ENCODE assay signal across 20 mouse cellular contexts in genomic region chr5:133731871-133732270, GRCm38 (mm10).
DNase-seq lines count a peak whose midpoint lies in the region; ATAC-seq and TF ChIP-seq lines count a peak whose summit lies in the region.
"Had no signal": no experiment of that assay in that cellular context is flagged by ENCODE, and none has a peak within 500 bp of the region (broad histone marks: within the 10 kb centered on the region; RNA-seq: fewer than 3 reads in every experiment).

No protein-coding gene starts in this region.

- no peak for TF ChIP-seq CTCF in gastrocnemius, adult 2 months (IDR thresholded peaks at IDR 0.05)
- no peak for TF ChIP-seq CTCF in lung, embryonic 14.5 days (IDR thresholded peaks at IDR 0.05; ENCODE audit: low read depth)
- TF ChIP-seq CTCF in lung, adult 2 months (IDR thresholded peaks at IDR 0.05; ENCODE audit: insufficient read depth, low read length) = no peak

- no peak overlapping the region for H3K4me3 ChIP-seq in gastrocnemius, adult 2 months
- no peak overlapping the region for H3K4me3 ChIP-seq in lung, embryonic 14.5 days (ENCODE audit: low read depth, low read length)
- H3K4me3 ChIP-seq in lung, adult 2 months (replicated peaks; ENCODE audit: extremely low read depth, low read depth, low read length) = no peak overlapping the region
- H3K4me3 ChIP-seq: embryonic facial prominence, embryonic 15.5 days; erythroblast, embryonic 14.5 days; forebrain, embryonic 15.5 days; heart, adult 2 months; heart, embryonic 12.5 days; hindbrain, embryonic 13.5 days had no signal

- 46% methylated on average over 4 of the region's 4 CpGs for whole genome bisulfite sequencing in lung, embryonic 14.5 days
- 61% methylated on average over 4 of the region's 4 CpGs for WGBS in lung, adult 2 months

- intact Hi-C loops in gastrocnemius, adult 2 months (cut with DNase I) = no loop called here

- no peaks in the 10 kb centered on the region for H3K36me3 ChIP-seq in lung, embryonic 14.5 days (ENCODE audit: insufficient read depth)
- H3K36me3 ChIP-seq: embryonic facial prominence, embryonic 15.5 days; forebrain, embryonic 15.5 days; heart, embryonic 12.5 days; hindbrain, embryonic 13.5 days had no signal

- no peaks in the 10 kb centered on the region for H3K9me3 ChIP-seq in lung, embryonic 14.5 days (ENCODE audit: low read depth, low read length)
- H3K9me3 ChIP-seq: embryonic facial prominence, embryonic 15.5 days; forebrain, embryonic 15.5 days; heart, embryonic 12.5 days; hindbrain, embryonic 13.5 days had no signal

- H3K4me2 ChIP-seq in lung, embryonic 14.5 days = no peak overlapping the region
- H3K4me2 ChIP-seq: embryonic facial prominence, embryonic 15.5 days; forebrain, embryonic 15.5 days; heart, embryonic 12.5 days; hindbrain, embryonic 13.5 days had no signal

- DNase-seq in gastrocnemius, adult 2 months = peak; percentile 42
- DNase-seq in gastrocnemius, postnatal 4 days (ENCODE audit: low spot score in 2 of 2) = no peak
- peak; percentile 64 for DNase-seq in lung, embryonic 14.5 days
- no peak for DNase-seq in lung, adult 2 months
- peak; percentile 14 for DNase-seq in lung, postnatal 10 days
- no peak for DNase-seq in ovary, postnatal 14 days (ENCODE audit: low spot score)
- DNase-seq in kidney, adult 18-20 months = no peak
- DNase-seq: adrenal gland, adult 8-10 months; cerebellum, adult 11 months; cerebellum, adult 8-10 months; cerebellum, postnatal 14 days; embryo, embryonic 11 days; gastrocnemius, postnatal 25 days had no signal

- H3K9ac ChIP-seq in lung, embryonic 14.5 days = no peak overlapping the region
- H3K9ac ChIP-seq: embryonic facial prominence, embryonic 15.5 days; forebrain, embryonic 15.5 days; heart, embryonic 12.5 days; hindbrain, embryonic 13.5 days had no signal

- H3K27me3 ChIP-seq in lung, embryonic 14.5 days (ENCODE audit: insufficient read depth, low read length) = no peaks in the 10 kb centered on the region
- H3K27me3 ChIP-seq: embryonic facial prominence, embryonic 15.5 days; forebrain, embryonic 15.5 days; heart, embryonic 12.5 days; hindbrain, embryonic 13.5 days had no signal

- H3K4me1 ChIP-seq in lung, embryonic 14.5 days (ENCODE audit: insufficient read depth) = no peaks in the 10 kb centered on the region
- no peaks in the 10 kb centered on the region for H3K4me1 ChIP-seq in lung, adult 2 months (ENCODE audit: control insufficient read depth, insufficient read depth, low read length)
- H3K4me1 ChIP-seq: embryonic facial prominence, embryonic 15.5 days; forebrain, embryonic 15.5 days; heart, embryonic 12.5 days; hindbrain, embryonic 13.5 days had no signal

- no peak overlapping the region for H3K27ac ChIP-seq in gastrocnemius, adult 2 months
- H3K27ac ChIP-seq in lung, embryonic 14.5 days (ENCODE audit: low read depth) = no peak overlapping the region
- H3K27ac ChIP-seq: embryonic facial prominence, embryonic 15.5 days; forebrain, embryonic 15.5 days; heart, adult 2 months; hindbrain, embryonic 13.5 days; hindbrain, postnatal 0 days had no signal

- TF ChIP-seq POLR2A in lung, adult 2 months (IDR thresholded peaks at IDR 0.05; ENCODE audit: borderline replicate concordance, extremely low read depth, low read depth, low read length) = no peak

- ATAC-seq in lung, embryonic 14.5 days (ENCODE audit: insufficient read depth) = no peak
- ATAC-seq: forebrain, embryonic 15.5 days; hindbrain, postnatal 0 days had no signal

Comparison
In these comparisons a context has a peak if more than half of its experiments do, and no peak if none do; other contexts are left out.
1. DNase-seq: peak in gastrocnemius, adult 2 months (single experiment), lung, embryonic 14.5 days (single experiment) and lung, postnatal 10 days (single experiment); none in gastrocnemius, postnatal 4 days (0 of 2), lung, adult 2 months (single experiment), ovary, postnatal 14 days (single experiment) and kidney, adult 18-20 months (single experiment).